Mouse (Mus musculus) embryonic facial prominence, embryonic 15.5 days (tissue): ENCODE data around the gene Shld1. TPM values are rescaled to one million over a fixed set of nuclear protein-coding genes. Genes with fewer than 3 reads are reported as not detected.

Experiments
- ATAC-seq: fragments of 200-750 bp; cut with Nextera tagmentation; 2 replicates; pipeline ENCODE4 v1.8.0; 2017; ENCODE audit warnings: low read depth, moderate TSS enrichment; ENCODE audit not compliant: insufficient number of reproducible peaks, low FRiP score, low TSS enrichment
- H3K27ac ChIP-seq: fragments of 300-500 bp; sonication (generic); replicated peaks from 2 replicates; pipeline ENCODE4 v1.5.1; 2015; ENCODE audit warnings: mild to moderate bottlenecking, inconsistent platforms
- H3K27me3 ChIP-seq: fragments of 300-500 bp; sonication (generic); 2 replicates; pipeline ENCODE4 v1.6.1; 2015; ENCODE audit warnings: inconsistent platforms
- H3K36me3 ChIP-seq: fragments of 300-500 bp; sonication (generic); 2 replicates; pipeline ENCODE4 v1.6.1; 2015; ENCODE audit warnings: mild to moderate bottlenecking, inconsistent platforms
- H3K4me1 ChIP-seq: fragments of 300-500 bp; sonication (generic); 2 replicates; pipeline ENCODE4 v1.6.1; 2015; ENCODE audit warnings: inconsistent platforms
- H3K4me2 ChIP-seq: fragments of 300-500 bp; sonication (generic); replicated peaks from 2 replicates; pipeline ENCODE4 v1.6.1; 2015; ENCODE audit warnings: mild to moderate bottlenecking, inconsistent platforms
- H3K4me3 ChIP-seq: fragments of 300-500 bp; sonication (generic); replicated peaks from 2 replicates; pipeline ENCODE4 v1.5.1; 2015; ENCODE audit warnings: mild to moderate bottlenecking, inconsistent platforms
- H3K9ac ChIP-seq: fragments of 300-500 bp; sonication (generic); 2 replicates; pipeline ENCODE4 v1.6.1; 2015; ENCODE audit warnings: inconsistent platforms
- H3K9me3 ChIP-seq: fragments of 300-500 bp; sonication (generic); replicated peaks from 2 replicates; pipeline ENCODE4 v1.6.1; 2016; ENCODE audit warnings: inconsistent platforms
- WGBS: fragments of 180-500 bp; shearing (Covaris S2); methylation state at CpG from one replicate; pipeline ENCODE4 v1.1.7; 2015; 5-methylcytosine and 5-hydroxymethylcytosine counted together
- polyA plus RNA-seq: library from polyadenylated mRNA; unstranded; fragments of >200 nt; fragmentation: Nextera tagmentation; extraction: Ambion mirVana; gene quantifications from 2 replicates; pipeline ENCODE4 v1.2.1, GENCODE M21; 2015

Gene Shld1
- polyA plus RNA-seq, 1 experiment from 2014 or later: 12.7 TPM

DNA sequence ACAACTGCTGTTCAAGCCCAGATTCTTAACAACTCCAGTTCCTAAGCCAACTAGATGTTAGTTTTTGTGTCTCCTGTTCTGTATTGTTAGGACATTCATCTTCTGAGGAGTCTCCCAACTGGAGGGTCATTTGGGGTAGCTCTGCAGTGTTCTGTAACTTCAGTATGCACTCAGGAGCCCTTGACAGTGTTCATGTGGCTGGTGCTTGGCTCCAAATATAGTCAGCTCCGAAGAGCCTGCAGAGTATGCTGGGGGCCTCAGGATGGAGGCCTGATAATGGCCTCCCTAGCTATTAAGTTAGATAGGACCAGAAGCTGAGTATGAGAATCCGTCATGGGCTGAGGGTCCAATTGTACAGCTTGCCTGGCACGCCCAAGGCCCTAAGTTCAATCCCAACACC lies 7.2 kb downstream of the Shld1 start:
- WGBS: 89% methylated on average over 3 of the region's 3 CpGs
- H3K9ac ChIP-seq: no peak overlapping the region
- H3K9me3 ChIP-seq: no peaks in the 10 kb centered on the region
- H3K27me3 ChIP-seq: no peaks in the 10 kb centered on the region
- H3K27ac ChIP-seq: no peak overlapping the region
- ATAC-seq: no peak
- peaks cover 10% of the 10 kb centered on the region; the same call in 1 of the 2 replicates for H3K4me1 ChIP-seq
- no peak overlapping the region for H3K4me3 ChIP-seq
- peaks cover 13% of the 10 kb centered on the region; the same call in 1 of the 2 replicates for H3K36me3 ChIP-seq
- no peak overlapping the region for H3K4me2 ChIP-seq

GRCm38 (mm10) chr2:132695358-132696093 lies 8.8 kb downstream of the Shld1 start:
- Histone ChIP-seq H3K27ac (no peak overlapping the region), H3K4me3 (no peak overlapping the region), H3K36me3 (peaks cover 13% of the 10 kb centered on the region; the same call in 1 of the 2 replicates), H3K9me3 (no peaks in the 10 kb centered on the region), H3K4me2 (no peak overlapping the region), H3K4me1 (no peaks in the 10 kb centered on the region), H3K9ac (no peak overlapping the region), H3K27me3 (no peaks in the 10 kb centered on the region)
- 83% methylated on average over 9 of the region's 9 CpGs for WGBS
- no peak for ATAC-seq

DNA sequence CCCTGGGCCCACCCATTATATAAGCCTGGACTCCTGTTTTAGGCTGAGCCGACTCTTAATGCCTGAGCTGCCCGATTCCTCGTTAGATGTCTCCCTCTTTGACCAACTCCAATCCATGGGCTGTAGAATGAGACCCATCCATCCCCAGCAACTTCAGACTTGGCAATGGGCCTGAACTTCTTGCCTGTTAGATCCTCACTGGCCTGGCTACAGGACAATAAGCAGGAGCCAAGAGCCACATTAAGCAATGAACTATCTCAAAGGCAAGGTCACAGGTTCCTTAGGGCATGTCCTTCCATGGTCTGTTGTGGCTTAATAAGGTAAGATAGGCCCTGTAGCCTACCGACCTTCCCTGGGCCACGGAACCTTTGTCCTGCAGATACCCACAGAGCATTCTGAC lies 9.8 kb downstream of the Shld1 start:
- H3K4me2 ChIP-seq: no peak overlapping the region

DNA sequence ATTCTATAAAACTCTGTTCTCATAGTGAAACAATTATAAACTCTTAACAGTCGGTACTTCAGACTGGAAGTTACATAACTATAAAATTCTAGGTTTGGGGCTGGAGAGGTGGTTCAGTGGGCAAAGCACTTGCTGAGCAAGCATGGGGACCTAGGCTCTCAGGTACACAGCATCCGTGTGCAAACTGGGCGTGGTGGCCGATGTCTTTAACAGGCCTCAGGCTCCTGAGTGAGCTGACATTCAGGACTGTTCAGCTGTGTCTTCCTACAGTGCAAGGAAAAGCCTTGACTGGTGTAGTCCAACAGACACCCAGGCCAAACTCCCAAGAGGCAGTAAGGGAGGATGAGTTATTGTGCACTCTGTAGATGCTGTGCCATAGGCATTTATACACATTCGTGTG lies 10.5 kb downstream of the Shld1 start:
- no peak overlapping the region for H3K4me2 ChIP-seq
- H3K4me3 ChIP-seq: no peak overlapping the region
- 74% methylated on average over 5 of the region's 5 CpGs for WGBS
- peaks cover 13% of the 10 kb centered on the region; the same call in 1 of the 2 replicates for H3K36me3 ChIP-seq
- no peaks in the 10 kb centered on the region for H3K9me3 ChIP-seq
- H3K27ac ChIP-seq: no peak overlapping the region
- H3K27me3 ChIP-seq: no peaks in the 10 kb centered on the region
- ATAC-seq: no peak
- no peaks in the 10 kb centered on the region for H3K4me1 ChIP-seq
- H3K9ac ChIP-seq: no peak overlapping the region

More for the DNA sequence above, 9.8 kb downstream of the Shld1 start:
- no peaks in the 10 kb centered on the region for H3K27me3 ChIP-seq
- H3K9me3 ChIP-seq: no peaks in the 10 kb centered on the region
- H3K27ac ChIP-seq: no peak overlapping the region
- no peak overlapping the region for H3K9ac ChIP-seq
- H3K4me1 ChIP-seq: no peaks in the 10 kb centered on the region
- peaks cover 13% of the 10 kb centered on the region; the same call in 1 of the 2 replicates for H3K36me3 ChIP-seq
- WGBS: 89% methylated on average over 5 of the region's 5 CpGs
- no peak for ATAC-seq
- H3K4me3 ChIP-seq: no peak overlapping the region

GRCm38 (mm10) chr2:132697695-132698094 lies 11.0 kb downstream of the Shld1 start:
- H3K4me1 ChIP-seq: no peaks in the 10 kb centered on the region
- no peak overlapping the region for H3K4me3 ChIP-seq
- H3K27ac ChIP-seq: no peak overlapping the region
- no peak overlapping the region for H3K4me2 ChIP-seq
- no peaks in the 10 kb centered on the region for H3K27me3 ChIP-seq
- H3K36me3 ChIP-seq: peaks cover 13% of the 10 kb centered on the region; the same call in 1 of the 2 replicates
- no peak for ATAC-seq
- no peak overlapping the region for H3K9ac ChIP-seq
- no peaks in the 10 kb centered on the region for H3K9me3 ChIP-seq
- 58% methylated on average over 7 of the region's 7 CpGs for WGBS

- ATAC-seq: no peak
- H3K36me3 ChIP-seq: peaks cover 13% of the 10 kb centered on the region; the same call in 1 of the 2 replicates
- no peak overlapping the region for H3K9ac ChIP-seq
- H3K4me3 ChIP-seq: no peak overlapping the region
- no peaks in the 10 kb centered on the region for H3K27me3 ChIP-seq
- 81% methylated on average over 6 of the region's 6 CpGs for WGBS
- H3K4me2 ChIP-seq: no peak overlapping the region
- H3K27ac ChIP-seq: no peak overlapping the region
- no peaks in the 10 kb centered on the region for H3K9me3 ChIP-seq
- no peaks in the 10 kb centered on the region for H3K4me1 ChIP-seq
These were observed 11.7 kb downstream of the Shld1 start for GRCm38 (mm10) chr2:132698420-132698819.

DNA sequence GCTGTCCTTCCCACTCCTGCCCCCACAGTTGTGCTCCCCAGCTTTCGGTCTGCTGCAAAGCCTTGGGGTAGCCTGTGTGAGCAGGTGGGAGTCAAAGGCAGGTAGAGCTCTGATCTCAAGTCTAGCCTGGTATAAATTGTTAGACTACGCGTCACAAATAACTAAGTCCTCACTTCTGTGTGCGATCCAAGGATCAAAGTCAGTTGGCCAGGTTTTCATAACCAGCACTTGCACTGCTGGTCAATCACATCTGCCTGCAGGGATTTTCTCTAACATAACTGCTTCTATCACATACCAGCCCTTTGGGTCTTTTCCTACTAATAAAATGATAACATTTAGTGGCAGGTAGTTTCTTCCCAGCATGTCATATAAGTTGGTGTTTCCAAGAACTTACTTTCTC lies 14.2 kb downstream of the Shld1 start:
- no peak overlapping the region for H3K27ac ChIP-seq
- no peak overlapping the region for H3K4me3 ChIP-seq
- 0 out of 2 replicates have a peak, but pooled peaks cover 2% of the 10 kb centered on the region for H3K4me1 ChIP-seq
- no peak overlapping the region for H3K9ac ChIP-seq
- H3K27me3 ChIP-seq: no peaks in the 10 kb centered on the region
- H3K9me3 ChIP-seq: no peaks in the 10 kb centered on the region
- no peaks in the 10 kb centered on the region for H3K36me3 ChIP-seq
- ATAC-seq: no peak
- 84% methylated on average over 4 of the region's 4 CpGs for whole genome bisulfite sequencing
- H3K4me2 ChIP-seq: no peak overlapping the region

DNA sequence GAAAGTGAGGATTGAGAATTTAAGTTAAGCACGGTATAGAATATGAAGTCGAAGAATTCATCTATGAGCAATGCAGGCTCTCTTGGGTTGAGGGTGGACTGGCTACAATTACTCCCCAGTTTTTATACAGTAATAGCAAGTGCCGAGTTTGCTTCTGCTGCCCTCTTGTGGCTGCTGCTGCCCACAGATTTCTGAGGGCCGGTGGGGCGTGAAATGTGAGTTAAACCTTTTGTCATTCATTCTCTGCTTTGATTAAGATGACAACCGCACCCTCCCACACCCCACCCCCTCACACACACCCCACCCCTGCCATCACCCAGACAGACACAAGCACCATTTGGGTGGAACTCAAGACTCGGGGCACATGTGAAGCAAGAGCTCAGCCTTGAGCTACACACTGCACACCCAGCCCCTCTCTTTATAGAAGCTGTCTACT lies 14.7 kb downstream of the Shld1 start:
- no peaks in the 10 kb centered on the region for H3K9me3 ChIP-seq
- H3K4me1 ChIP-seq: 0 out of 2 replicates have a peak, but pooled peaks cover 2% of the 10 kb centered on the region
- H3K4me2 ChIP-seq: no peak overlapping the region
- H3K27ac ChIP-seq: no peak overlapping the region
- no peak overlapping the region for H3K4me3 ChIP-seq
- 0 out of 2 replicates have a peak, but pooled peaks have one; percentile 52 for ATAC-seq
- H3K27me3 ChIP-seq: no peaks in the 10 kb centered on the region
- H3K9ac ChIP-seq: no peak overlapping the region
- 10% methylated on average over 7 of the region's 7 CpGs for WGBS
- no peaks in the 10 kb centered on the region for H3K36me3 ChIP-seq

DNA sequence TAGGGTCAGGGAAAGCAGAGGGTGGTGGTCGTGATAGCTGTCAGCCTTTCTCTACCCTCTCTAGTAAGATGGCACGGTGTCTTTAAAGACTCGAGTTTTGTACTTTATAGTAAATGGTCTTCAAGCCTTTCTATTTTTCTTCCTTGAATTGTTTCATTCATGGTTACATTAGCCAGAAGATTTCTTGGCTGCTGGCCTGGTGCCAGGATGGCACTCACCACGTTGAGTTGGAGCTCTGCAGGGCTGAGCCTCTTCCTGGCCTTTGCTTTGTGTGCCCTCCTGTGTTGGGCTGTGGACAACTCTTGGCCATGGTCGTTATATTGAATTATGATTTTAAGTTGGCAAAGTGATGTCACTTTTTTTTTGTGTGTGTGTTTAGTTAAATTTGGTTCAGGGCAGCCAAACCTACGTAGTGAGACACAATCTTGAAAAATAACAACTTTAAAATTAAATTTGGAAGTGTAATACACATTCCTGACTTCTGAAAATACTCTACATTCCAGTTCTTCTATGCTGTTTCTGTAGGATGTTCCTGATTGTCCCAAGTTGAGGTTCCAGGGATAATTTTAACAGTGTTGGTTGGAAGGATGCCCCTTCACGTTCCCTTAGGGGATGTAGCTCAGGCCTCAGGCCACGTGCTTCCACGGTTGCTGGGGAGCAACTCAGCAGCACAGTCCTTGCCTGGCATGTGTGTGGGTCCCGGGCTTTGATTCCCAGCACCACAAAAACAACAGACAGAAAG lies 18.7 kb downstream of the Shld1 start:
- Histone ChIP-seq H3K4me2 (no peak overlapping the region), H3K36me3 (no peaks in the 10 kb centered on the region)
- WGBS: 71% methylated on average over 10 of the region's 10 CpGs

DNA sequence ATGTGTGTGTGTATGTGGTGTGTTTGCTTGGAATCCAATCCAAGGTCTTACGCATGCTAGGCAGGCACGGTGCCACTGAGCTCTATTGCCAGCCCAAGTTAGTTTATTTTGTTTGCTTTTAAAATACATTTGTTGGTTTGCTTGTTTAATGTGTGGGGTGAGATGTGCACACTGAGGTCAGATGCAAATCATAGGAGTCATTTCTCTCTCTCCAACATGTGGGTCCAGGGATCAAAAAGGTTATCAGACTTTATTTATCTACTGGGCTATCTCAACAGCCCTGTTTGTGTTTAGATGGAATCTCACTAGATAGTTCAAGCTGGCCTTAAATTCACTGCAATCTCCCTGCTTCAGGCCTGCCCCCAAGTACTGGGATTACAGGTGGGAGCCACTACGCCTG lies 19.6 kb downstream of the Shld1 start:
- H3K4me2 ChIP-seq: no peak overlapping the region
- WGBS: 87% methylated on average over 3 of the region's 3 CpGs

More for the DNA sequence above, 18.7 kb downstream of the Shld1 start:
- 0 out of 2 replicates have a peak, but pooled peaks cover 2% of the 10 kb centered on the region for H3K4me1 ChIP-seq
- no peak overlapping the region for H3K9ac ChIP-seq
- no peak for ATAC-seq
- H3K27me3 ChIP-seq: no peaks in the 10 kb centered on the region
- no peak overlapping the region for H3K4me3 ChIP-seq
- H3K27ac ChIP-seq: no peak overlapping the region; the same call in 1 of the 2 replicates
- H3K9me3 ChIP-seq: no peaks in the 10 kb centered on the region

DNA sequence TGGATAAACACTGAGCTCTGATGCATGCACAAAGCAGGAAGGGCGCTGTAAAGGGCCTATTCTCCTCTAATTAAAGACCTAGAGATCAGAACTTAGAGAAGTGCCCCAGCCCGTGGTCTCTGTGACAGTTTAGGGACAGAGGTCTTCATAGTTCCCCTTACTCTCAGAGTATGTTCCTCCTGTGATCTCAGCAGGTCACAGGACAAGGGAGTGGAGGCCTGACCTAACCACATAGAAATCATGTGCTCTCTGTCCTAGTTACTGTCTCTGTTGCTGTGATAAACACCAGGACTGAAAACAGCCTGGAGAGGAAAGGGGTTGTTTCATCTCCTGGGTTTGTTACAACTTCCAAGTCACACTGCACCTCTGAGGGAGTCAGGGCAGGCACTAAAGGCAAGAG lies 23.8 kb downstream of the Shld1 start:
- Histone ChIP-seq H3K27ac (no peak overlapping the region), H3K4me2 (no peak overlapping the region), H3K9ac (no peak overlapping the region), H3K27me3 (no peaks in the 10 kb centered on the region), H3K9me3 (no peaks in the 10 kb centered on the region), H3K4me1 (no peaks in the 10 kb centered on the region), H3K36me3 (no peaks in the 10 kb centered on the region), H3K4me3 (no peak overlapping the region)
- 68% methylated on average over 2 of the region's 2 CpGs for WGBS
- no peak for ATAC-seq

More for the DNA sequence above, 19.6 kb downstream of the Shld1 start:
- Histone ChIP-seq H3K36me3 (no peaks in the 10 kb centered on the region), H3K27ac (no peak overlapping the region), H3K9me3 (no peaks in the 10 kb centered on the region), H3K4me1 (0 out of 2 replicates have a peak, but pooled peaks cover 2% of the 10 kb centered on the region), H3K27me3 (no peaks in the 10 kb centered on the region), H3K4me3 (no peak overlapping the region), H3K9ac (no peak overlapping the region)
- no peak for ATAC-seq
